Mouse (Mus musculus) gonadal fat pad, adult 2 months (tissue): ENCODE results near the gene Tusc2. TPM values are rescaled to one million over a fixed set of nuclear protein-coding genes. Genes with fewer than 3 reads are reported as not detected.
"Not testable (repeated sequence)": the region's sequence is repeated elsewhere in the genome, so short reads cannot be mapped to it uniquely, and the experiment has no call there.

Experiments
- DNase-seq: peaks from one replicate; pipeline ENCODE4 v3.0.0-alpha.2; 2012; ENCODE audit warnings: low read depth
- polyA plus RNA-seq: library from polyadenylated mRNA; depleted of rRNA; stranded (reverse); fragments of >200 nt; gene quantifications from 2 replicates; pipeline ENCODE4 v1.2.3, GENCODE M21; 2012

The Tusc2 gene
- polyA plus RNA-seq, 1 experiment, result 59.6 TPM

GRCm38 (mm10) chr9:107545199-107545598 lies 17.9 kb upstream of the Tusc2 start:
- DNase-seq, result no peak

GRCm38 (mm10) chr9:107545602-107546001 lies 17.5 kb upstream of the Tusc2 start:
- no peak for DNase-seq

GRCm38 (mm10) chr9:107547026-107547425 lies 16.0 kb upstream of the Tusc2 start, which contains the start of gene Zmynd10:
Gene Zmynd10 (plus strand): TSS chr9:107547298.
- DNase-seq, result no peak

- DNase-seq, result no peak
Measured at GRCm38 (mm10) chr9:107547957-107548356, 15.1 kb upstream of the Tusc2 start.

- DNase-seq, result no peak
Measured at GRCm38 (mm10) chr9:107548820-107549219, 14.2 kb upstream of the Tusc2 start.

GRCm38 (mm10) chr9:107549297-107550074 lies 13.6 kb upstream of the Tusc2 start:
- no peak for DNase-seq

- DNase-seq, result no peak
Measured at GRCm38 (mm10) chr9:107550491-107551116, 12.5 kb upstream of the Tusc2 start.

- DNase-seq, result no peak
Measured at GRCm38 (mm10) chr9:107551117-107551889, 11.8 kb upstream of the Tusc2 start, which contains the start of gene Rassf1. Gene Rassf1 (plus strand): TSS chr9:107551555.

GRCm38 (mm10) chr9:107551890-107552355 lies 11.1 kb upstream of the Tusc2 start:
- no peak for DNase-seq

- no peak for DNase-seq
Measured at GRCm38 (mm10) chr9:107552690-107553393, 10.2 kb upstream of the Tusc2 start.

GRCm38 (mm10) chr9:107553541-107554318 lies 9.3 kb upstream of the Tusc2 start:
- no peak for DNase-seq

- DNase-seq, result no peak
Measured at GRCm38 (mm10) chr9:107554319-107554825, 8.7 kb upstream of the Tusc2 start.

GRCm38 (mm10) chr9:107555031-107555457 lies 8.0 kb upstream of the Tusc2 start:
- no peak for DNase-seq

GRCm38 (mm10) chr9:107555701-107556100 lies 7.4 kb upstream of the Tusc2 start:
- DNase-seq, result no peak

GRCm38 (mm10) chr9:107556346-107556745 lies 6.7 kb upstream of the Tusc2 start:
- no peak for DNase-seq

- DNase-seq, result not testable (repeated sequence)
Measured at GRCm38 (mm10) chr9:107565556-107565955, 2.5 kb downstream of the Tusc2 start.

GRCm38 (mm10) chr9:107566041-107566709 lies 3.1 kb downstream of the Tusc2 start:
- no peak for DNase-seq

- DNase-seq, result no peak
Measured at GRCm38 (mm10) chr9:107566855-107567254, 3.8 kb downstream of the Tusc2 start.

GRCm38 (mm10) chr9:107567702-107568319 lies 4.8 kb downstream of the Tusc2 start, which contains the start of gene Hyal2:
Gene Hyal2 (plus strand): TSS chr9:107567945.
- no peak for DNase-seq
